Mouse (Mus musculus) liver, embryonic 12.5 days (tissue): ENCODE results near the gene Slc22a23. TPM values are rescaled to one million over a fixed set of nuclear protein-coding genes. Genes with fewer than 3 reads are reported as not detected.

Experiments used
- ATAC-seq: fragments of 200-750 bp; cut with Nextera tagmentation; 2 replicates; pipeline ENCODE4 v1.8.0; 2017; ENCODE audit warnings: moderate number of reproducible peaks, mild to moderate bottlenecking, moderate library complexity
- H3K27ac ChIP-seq: fragments of 300-500 bp; sonication (generic); 2 replicates; pipeline ENCODE4 v1.5.1; 2016; ENCODE audit warnings: mild to moderate bottlenecking
- H3K27me3 ChIP-seq: fragments of 300-500 bp; sonication (generic); replicated peaks from 2 replicates; pipeline ENCODE4 v1.6.1; 2016; ENCODE audit warnings: mild to moderate bottlenecking, moderate library complexity
- H3K36me3 ChIP-seq: fragments of 300-500 bp; sonication (generic); 2 replicates; pipeline ENCODE4 v1.6.1; 2016; ENCODE audit warnings: mild to moderate bottlenecking, moderate library complexity
- H3K4me1 ChIP-seq: fragments of 300-500 bp; sonication (generic); 2 replicates; pipeline ENCODE4 v1.6.1; 2016
- H3K4me2 ChIP-seq: fragments of 300-500 bp; sonication (generic); 2 replicates; pipeline ENCODE4 v1.6.1; 2016; ENCODE audit warnings: mild to moderate bottlenecking, moderate library complexity
- H3K4me3 ChIP-seq: fragments of 300-500 bp; sonication (generic); 2 replicates; pipeline ENCODE4 v1.5.1; 2016; ENCODE audit warnings: mild to moderate bottlenecking, moderate library complexity
- H3K9ac ChIP-seq: fragments of 300-500 bp; sonication (generic); 2 replicates; pipeline ENCODE4 v1.6.1; 2016; ENCODE audit warnings: mild to moderate bottlenecking, moderate library complexity
- H3K9me3 ChIP-seq: fragments of 300-500 bp; sonication (generic); replicated peaks from 2 replicates; pipeline ENCODE4 v1.6.1; 2016; ENCODE audit warnings: mild to moderate bottlenecking, moderate library complexity
- WGBS: fragments of 180-500 bp; shearing (Covaris S2); methylation state at CpG from one replicate; pipeline ENCODE4 v1.1.7; 2016; ENCODE audit not compliant: insufficient replicate concordance; 5-methylcytosine and 5-hydroxymethylcytosine counted together
- polyA plus RNA-seq: library from polyadenylated mRNA; unstranded; fragments of >200 nt; fragmentation: Nextera tagmentation; extraction: Ambion mirVana; gene quantifications from 2 replicates; pipeline ENCODE4 v1.2.1, GENCODE M21; 2016

Slc22a23 gene
- polyA plus RNA-seq, 1 experiment from 2014 or later = 13.8 TPM

- Histone ChIP-seq H3K36me3 (no peaks in the 10 kb centered on the region), H3K9me3 (no peaks in the 10 kb centered on the region), H3K27ac (no peak overlapping the region), H3K27me3 (peaks cover 82% of the 10 kb centered on the region), H3K4me3 (peak overlapping the region; percentile 56), H3K4me2 (peak overlapping the region; percentile 76), H3K9ac (no peak overlapping the region), H3K4me1 (peaks cover 31% of the 10 kb centered on the region)
- 3% methylated on average over 10 of the region's 10 CpGs for WGBS
- no peak for ATAC-seq
These were observed 213.3 kb downstream of the Slc22a23 start for GRCm38 (mm10) chr13:34131708-34132060.

GRCm38 (mm10) chr13:34131011-34131707, 213.8 kb downstream of the Slc22a23 start:
- WGBS = 1% methylated on average over 24 of the region's 24 CpGs
- Histone ChIP-seq H3K4me2 (peak overlapping the region; percentile 76), H3K27ac (no peak overlapping the region)

DNA sequence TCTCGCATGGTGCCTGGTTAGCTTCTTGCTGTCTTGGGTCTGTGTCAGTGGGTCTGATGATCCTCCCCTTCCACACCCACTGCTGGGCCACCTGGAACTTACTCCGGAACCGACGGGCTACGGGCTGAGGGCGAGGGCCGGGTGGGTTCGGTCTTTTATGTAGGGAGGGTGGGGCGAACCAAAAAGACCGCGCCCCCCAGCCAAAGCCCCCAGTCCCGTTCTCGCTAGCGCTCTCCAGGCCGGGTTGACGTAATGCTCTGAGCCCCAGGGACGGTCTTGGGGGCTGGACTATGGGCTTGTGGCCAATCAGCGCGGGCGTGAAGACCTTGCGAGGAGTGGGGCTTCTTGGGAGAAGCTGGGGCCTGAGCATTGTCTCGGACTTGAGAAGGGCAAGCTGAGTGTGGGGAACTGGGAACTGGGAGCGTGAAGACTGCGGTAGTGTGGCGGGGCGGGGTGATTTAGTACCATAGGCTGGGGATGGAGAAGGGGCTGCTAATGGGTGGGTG, 214.7 kb downstream of the Slc22a23 start, which contains the start of gene Tubb2b:
TSS of gene Tubb2b (minus strand) at position 241 of the 506 bp plus-strand sequence.
- WGBS = under 1% methylated on average over 26 of the region's 26 CpGs
- H3K9ac ChIP-seq = peak within 1 kb of the TSS; percentile 44
- H3K9me3 ChIP-seq = no peaks in the 10 kb centered on the region
- peak within 1 kb of the TSS; percentile 76 for H3K4me2 ChIP-seq
- H3K4me1 ChIP-seq = peaks cover 31% of the 10 kb centered on the region
- H3K27me3 ChIP-seq = peaks cover 74% of the 10 kb centered on the region
- peak within 1 kb of the TSS; percentile 56 for H3K4me3 ChIP-seq
- no peak within 1 kb of the TSS for H3K27ac ChIP-seq
- peak; percentile 71 for ATAC-seq
- no peaks in the 10 kb centered on the region for H3K36me3 ChIP-seq

More at GRCm38 (mm10) chr13:34131011-34131707, 213.8 kb downstream of the Slc22a23 start:
- Histone ChIP-seq H3K9me3 (no peaks in the 10 kb centered on the region), H3K4me3 (peak overlapping the region; percentile 56), H3K4me1 (peaks cover 31% of the 10 kb centered on the region), H3K36me3 (no peaks in the 10 kb centered on the region), H3K9ac (no peak overlapping the region), H3K27me3 (peaks cover 80% of the 10 kb centered on the region)
- ATAC-seq = no peak

DNA sequence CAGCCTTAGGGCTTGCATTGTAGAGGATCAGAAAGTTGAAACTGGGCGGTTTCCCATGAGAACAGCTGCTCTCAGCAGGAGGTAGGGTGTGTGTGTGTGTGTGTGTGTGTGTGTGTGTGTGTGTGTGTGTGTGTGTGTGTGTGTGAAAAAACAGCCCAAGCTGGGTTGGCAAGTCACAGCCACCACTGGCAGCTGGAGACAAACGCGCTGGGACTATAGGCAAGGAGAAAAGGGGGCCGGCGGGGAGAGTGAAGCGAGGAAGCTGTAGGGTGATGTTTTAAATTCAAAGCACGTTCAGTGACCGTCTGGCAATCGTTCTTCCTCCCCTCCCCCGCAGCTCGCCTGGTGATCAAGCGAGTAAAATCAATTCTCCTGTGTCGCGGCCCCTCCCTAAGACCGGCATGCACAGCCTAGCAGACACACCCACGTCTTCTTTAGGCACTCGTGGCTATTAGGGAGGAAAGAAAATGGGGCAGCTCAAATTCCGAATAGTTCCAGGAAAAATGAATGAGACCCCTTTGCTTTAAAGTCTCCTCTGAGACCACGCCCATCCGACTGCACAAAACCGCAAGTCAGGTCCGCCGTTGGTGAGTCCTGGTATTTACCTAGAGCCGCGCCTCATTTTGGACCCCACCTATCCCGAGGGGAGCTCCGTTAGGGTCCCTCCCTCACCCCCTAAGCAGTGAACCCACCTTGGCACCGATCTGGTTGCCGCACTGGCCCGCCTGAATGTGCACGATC, 215.3 kb downstream of the Slc22a23 start:
- WGBS = 2% methylated on average over 31 of the region's 31 CpGs
- ATAC-seq = no peak
- peaks cover 31% of the 10 kb centered on the region for H3K4me1 ChIP-seq
- H3K4me3 ChIP-seq = peak overlapping the region; percentile 56
- no peak overlapping the region for H3K27ac ChIP-seq
- peak overlapping the region; percentile 76 for H3K4me2 ChIP-seq
- H3K9me3 ChIP-seq = no peaks in the 10 kb centered on the region
- peak overlapping the region; percentile 44; the same call in 1 of the 2 replicates for H3K9ac ChIP-seq
- H3K27me3 ChIP-seq = peaks cover 72% of the 10 kb centered on the region
- no peaks in the 10 kb centered on the region for H3K36me3 ChIP-seq

Other genes starting within 250 kb of the Slc22a23 start
- gene Tubb2b, start 214.7 kb downstream of the Slc22a23 start, polyA plus RNA-seq = 1.6 and 1.9 TPM in 2 replicates
- 55.2 and 60.4 TPM in 2 replicates for gene Psmg4, start 182.2 kb downstream of the Slc22a23 start, polyA plus RNA-seq